Mouse (Mus musculus) lung, postnatal 0 days (tissue): ENCODE measurements around the gene Tmem132c. TPM values are rescaled to one million over a fixed set of nuclear protein-coding genes. Genes with fewer than 3 reads are reported as not detected.
A peak's percentile ranks its signal among the peaks of the same experiment; 100 is the strongest.

Experiments used
- ATAC-seq: fragments of 200-750 bp; cut with Nextera tagmentation; 2 replicates; pipeline ENCODE4 v1.8.0; 2017; ENCODE audit warnings: moderate library complexity
- DNase-seq: peaks from one replicate; pipeline ENCODE4 v3.0.0-alpha.2; 2016; ENCODE audit warnings: low spot score
- H3K27ac ChIP-seq: fragments of 300-500 bp; sonication (generic); 2 replicates; pipeline ENCODE4 v1.5.1; 2014; ENCODE audit warnings: antibody characterized with exemption, mild to moderate bottlenecking, low read length, mixed read lengths
- H3K27me3 ChIP-seq: fragments of 300-500 bp; sonication (generic); replicated peaks from 2 replicates; pipeline ENCODE4 v1.6.1; 2014; ENCODE audit warnings: low read length, mixed read lengths; ENCODE audit not compliant: insufficient read depth
- H3K36me3 ChIP-seq: fragments of 300-500 bp; sonication (generic); 2 replicates; pipeline ENCODE4 v1.6.1; 2014; ENCODE audit warnings: low read length, mixed read lengths; ENCODE audit not compliant: insufficient read depth
- H3K4me1 ChIP-seq: fragments of 300-500 bp; sonication (generic); 2 replicates; pipeline ENCODE4 v1.6.1; 2014; ENCODE audit warnings: antibody characterized with exemption, low read depth, low read length, mixed read lengths; ENCODE audit not compliant: insufficient read depth
- H3K4me2 ChIP-seq: fragments of 300-500 bp; sonication (generic); replicated peaks from 2 replicates; pipeline ENCODE4 v1.6.1; 2014; ENCODE audit warnings: low read depth, mild to moderate bottlenecking, low read length, moderate library complexity, mixed read lengths
- H3K4me3 ChIP-seq: fragments of 300-500 bp; sonication (generic); 2 replicates; pipeline ENCODE4 v1.5.1; 2014; ENCODE audit warnings: low read depth, low read length
- H3K9ac ChIP-seq: fragments of 300-500 bp; sonication (generic); replicated peaks from 2 replicates; pipeline ENCODE4 v1.6.1; 2014; ENCODE audit warnings: low read depth, mild to moderate bottlenecking
- H3K9me3 ChIP-seq: fragments of 300-500 bp; sonication (generic); 2 replicates; pipeline ENCODE4 v1.6.1; 2016; ENCODE audit warnings: low read length, mixed read lengths
- CTCF ChIP-seq: IDR thresholded peaks from 2 replicates; pipeline ENCODE4 v1.5.1; 2016; ENCODE audit warnings: antibody characterized with exemption, mild to moderate bottlenecking
- EP300 ChIP-seq: IDR thresholded peaks from 2 replicates; pipeline ENCODE4 v1.6.1; 2016; ENCODE audit warnings: antibody characterized with exemption, mild to moderate bottlenecking, control low read depth
- WGBS: fragments of 180-500 bp; shearing (Covaris S2); extraction: QIAGEN DNeasy Blood & Tissue Kit; methylation state at CpG from one replicate; pipeline ENCODE4 v1.1.7; 2014; 5-methylcytosine and 5-hydroxymethylcytosine counted together
- polyA plus RNA-seq: library from polyadenylated mRNA; unstranded; fragments of >200 nt; fragmentation: Nextera tagmentation; extraction: Ambion mirVana; gene quantifications from 2 replicates; pipeline ENCODE4 v1.2.1, GENCODE M21; 2015

Tmem132c gene
- polyA plus RNA-seq, 1 experiment from 2014 or later = 11.1 TPM

DNA sequence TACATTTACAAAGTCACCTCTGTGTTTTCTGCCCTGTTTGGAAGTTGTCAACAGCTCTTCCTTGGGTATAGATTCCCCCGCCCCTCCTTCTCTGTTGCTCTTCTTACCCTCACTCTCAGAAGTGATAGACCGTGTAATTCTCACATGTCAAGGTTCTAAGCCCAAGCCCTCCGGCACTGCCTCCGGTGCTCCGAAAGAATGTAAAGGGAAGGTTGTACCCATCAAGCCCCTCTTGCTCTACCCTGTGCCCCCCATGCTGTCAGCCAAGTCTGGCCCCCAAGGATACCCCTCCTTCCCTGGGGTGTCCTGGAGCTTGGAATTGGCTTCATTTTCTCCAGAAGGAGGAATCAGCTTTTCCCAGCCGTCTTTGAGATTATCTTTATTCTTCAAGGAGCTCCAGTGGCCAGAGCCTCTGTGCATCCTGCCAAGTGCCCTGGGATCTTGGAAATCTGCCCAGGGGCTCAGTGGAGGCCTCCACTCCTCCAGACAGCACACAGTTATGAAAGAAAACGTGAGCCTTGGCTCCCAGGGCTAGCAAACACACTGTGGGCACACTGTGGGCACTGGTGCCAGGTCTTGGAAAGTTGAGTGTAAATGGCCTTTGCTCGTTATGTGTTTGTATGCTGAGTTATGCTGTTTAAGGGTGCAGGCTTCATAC lies 59.1 kb downstream of the Tmem132c start:
- peak; percentile 32; the same call in 1 of the 2 replicates for ATAC-seq

DNA sequence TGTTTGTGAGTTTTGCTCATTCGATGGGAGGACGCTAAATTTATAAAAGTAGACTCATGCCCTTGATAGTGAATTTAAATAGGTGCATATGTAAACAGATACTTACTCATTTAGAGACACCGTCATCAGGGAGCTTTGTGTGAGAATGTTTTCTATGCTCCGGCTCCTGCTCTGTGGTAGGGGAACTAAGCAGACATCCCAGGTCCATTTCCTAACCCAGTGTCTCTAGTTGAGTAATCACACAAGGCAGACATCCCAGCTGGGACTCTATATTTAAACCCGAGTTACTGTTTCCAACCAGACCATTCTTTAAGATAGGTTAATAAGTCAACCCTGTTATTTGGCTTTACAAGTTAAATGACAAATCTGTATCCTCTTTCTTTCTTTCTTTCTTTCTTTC lies 63.7 kb downstream of the Tmem132c start:
- no peaks in the 10 kb centered on the region for H3K9me3 ChIP-seq
- 49% methylated on average over 5 of the region's 5 CpGs for WGBS
- H3K9ac ChIP-seq = no peak overlapping the region
- H3K27me3 ChIP-seq = no peaks in the 10 kb centered on the region
- ATAC-seq (no peak), DNase-seq (peak; percentile 61)
- H3K4me2 ChIP-seq = no peak overlapping the region
- no peak overlapping the region for H3K4me3 ChIP-seq
- TF ChIP-seq CTCF (no peak), EP300 (no peak)
- no peaks in the 10 kb centered on the region for H3K4me1 ChIP-seq
- H3K27ac ChIP-seq = no peak overlapping the region
- no peaks in the 10 kb centered on the region for H3K36me3 ChIP-seq

More for the DNA sequence above, 59.1 kb downstream of the Tmem132c start:
- H3K9ac ChIP-seq = no peak overlapping the region
- no peaks in the 10 kb centered on the region for H3K9me3 ChIP-seq
- H3K27ac ChIP-seq = no peak overlapping the region
- H3K27me3 ChIP-seq = no peaks in the 10 kb centered on the region
- 38% methylated on average over 8 of the region's 8 CpGs for WGBS
- H3K4me1 ChIP-seq = no peaks in the 10 kb centered on the region
- no peak overlapping the region for H3K4me2 ChIP-seq
- no peak overlapping the region for H3K4me3 ChIP-seq
- DNase-seq = peak; percentile 63
- H3K36me3 ChIP-seq = no peaks in the 10 kb centered on the region
- TF ChIP-seq CTCF (no peak), EP300 (no peak)

GRCm38 (mm10) chr5:127305719-127306118 lies 64.1 kb downstream of the Tmem132c start:
- no peak overlapping the region for H3K27ac ChIP-seq
- TF ChIP-seq EP300 = no peak
- TF ChIP-seq CTCF = no peak
- H3K4me3 ChIP-seq = no peak overlapping the region
- DNase-seq (no peak), ATAC-seq (no peak)
- no peaks in the 10 kb centered on the region for H3K9me3 ChIP-seq
- H3K9ac ChIP-seq = no peak overlapping the region
- H3K36me3 ChIP-seq = no peaks in the 10 kb centered on the region
- 63% methylated on average over 5 of the region's 5 CpGs for WGBS
- no peak overlapping the region for H3K4me2 ChIP-seq
- no peaks in the 10 kb centered on the region for H3K27me3 ChIP-seq
- no peaks in the 10 kb centered on the region for H3K4me1 ChIP-seq

- TF ChIP-seq CTCF (no peak), EP300 (no peak)
- DNase-seq = no peak
These were observed 65.1 kb downstream of the Tmem132c start for GRCm38 (mm10) chr5:127306726-127307125.

GRCm38 (mm10) chr5:127310318-127311004 lies 68.9 kb downstream of the Tmem132c start:
- Histone ChIP-seq H3K9me3 (no peaks in the 10 kb centered on the region), H3K4me1 (no peaks in the 10 kb centered on the region), H3K9ac (no peak overlapping the region), H3K36me3 (no peaks in the 10 kb centered on the region), H3K27me3 (no peaks in the 10 kb centered on the region), H3K4me3 (no peak overlapping the region), H3K27ac (no peak overlapping the region), H3K4me2 (no peak overlapping the region)
- TF ChIP-seq CTCF (no peak), EP300 (peak; percentile 71)
- ATAC-seq (peak; percentile 91), DNase-seq (peak; percentile 88)
- WGBS = 15% methylated on average over 14 of the region's 14 CpGs

More at GRCm38 (mm10) chr5:127306726-127307125, 65.1 kb downstream of the Tmem132c start:
- Histone ChIP-seq H3K36me3 (no peaks in the 10 kb centered on the region), H3K27ac (no peak overlapping the region), H3K4me2 (no peak overlapping the region), H3K4me1 (no peaks in the 10 kb centered on the region), H3K4me3 (no peak overlapping the region), H3K9ac (no peak overlapping the region), H3K9me3 (no peaks in the 10 kb centered on the region), H3K27me3 (no peaks in the 10 kb centered on the region)
- WGBS = 50% methylated on average over 1 of the region's 1 CpGs
- ATAC-seq = no peak

DNA sequence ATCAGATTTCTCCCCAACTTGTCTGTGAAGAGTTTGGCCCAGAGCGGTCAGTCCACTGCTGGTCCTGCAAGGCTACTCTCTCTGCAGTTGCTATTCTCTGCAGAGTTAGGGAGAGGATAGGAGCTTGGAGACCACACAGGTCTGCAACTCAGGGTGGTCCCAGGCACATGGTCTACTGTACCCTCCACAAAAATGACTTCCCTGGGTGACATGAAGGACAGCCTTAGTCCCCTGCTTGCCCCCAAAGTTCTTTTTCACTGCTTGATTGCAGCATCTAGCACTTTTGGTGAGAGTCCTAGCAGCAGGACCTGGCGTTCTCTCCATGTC lies 69.4 kb downstream of the Tmem132c start:
- Histone ChIP-seq H3K9me3 (no peaks in the 10 kb centered on the region), H3K9ac (no peak overlapping the region), H3K27ac (no peak overlapping the region), H3K4me3 (no peak overlapping the region), H3K36me3 (no peaks in the 10 kb centered on the region), H3K4me2 (no peak overlapping the region), H3K4me1 (no peaks in the 10 kb centered on the region), H3K27me3 (no peaks in the 10 kb centered on the region)
- ATAC-seq = no peak; the same call in 1 of the 2 replicates
- no peak for DNase-seq
- 63% methylated on average over 2 of the region's 2 CpGs for WGBS
- TF ChIP-seq CTCF (no peak), EP300 (no peak)
